Mouse (Mus musculus): Measurements from ENCODE around the gene E2f2. TPM values are rescaled to one million over a fixed set of nuclear protein-coding genes. Genes with fewer than 3 reads are reported as not detected.

The E2f2 gene
- polyA plus RNA-seq, 1 experiment from 2014 or later: 0.91 TPM

GRCm38 (mm10) chr4:136146712-136147154 lies 25.5 kb upstream of the E2f2 start:
- 20% methylated on average over 6 of the region's 6 CpGs for WGBS

DNA sequence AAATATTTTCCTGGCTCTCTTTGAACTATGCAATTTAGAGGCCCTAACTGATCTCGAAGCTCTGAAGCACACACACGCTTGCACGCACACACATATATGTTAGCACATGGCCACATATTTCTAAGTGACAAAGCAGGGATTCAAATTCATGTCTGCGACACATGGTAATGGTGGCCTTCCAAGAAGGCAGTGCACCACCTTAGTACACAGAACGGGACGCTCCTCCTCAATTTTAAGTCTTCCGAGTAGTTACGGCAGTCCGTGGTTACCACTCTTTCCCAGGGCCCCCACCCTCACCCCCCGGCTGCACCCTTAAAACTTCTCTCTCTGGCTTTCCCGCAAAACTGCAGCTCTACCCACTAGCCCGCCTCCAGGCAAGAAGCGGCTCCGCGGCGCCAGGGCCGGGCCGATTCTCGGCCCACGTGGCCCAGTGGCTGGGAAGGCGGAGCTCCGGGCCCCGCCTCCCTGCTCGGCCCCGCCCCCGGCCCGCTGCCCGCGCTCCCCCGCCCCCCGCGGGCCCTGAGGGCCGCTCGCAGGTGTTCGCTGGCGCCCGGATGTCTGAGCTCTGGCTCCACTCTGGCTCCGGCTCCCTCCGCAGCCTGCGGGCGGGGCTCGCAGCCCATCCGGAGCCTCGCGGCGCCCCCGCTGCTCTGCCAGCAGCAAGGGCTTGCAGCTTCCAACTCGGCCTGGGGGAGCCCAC lies 24.6 kb upstream of the E2f2 start:
- H3K27me3 ChIP-seq (ENCODE audit: control insufficient read depth, insufficient read depth, low read length): no peaks in the 10 kb centered on the region
- no peaks in the 10 kb centered on the region for H3K36me3 ChIP-seq (ENCODE audit: control insufficient read depth, insufficient read depth, low read length)
- under 1% methylated on average over 29 of the region's 48 CpGs for WGBS
- peak overlapping the region; percentile 56 for H3K4me2 ChIP-seq (replicated peaks; ENCODE audit: low read depth)
- TF ChIP-seq EP300 (optimal IDR thresholded peaks at IDR 0.05) (no peak), CTCF (IDR thresholded peaks at IDR 0.05; ENCODE audit: low read depth) (no peak)
- no peaks in the 10 kb centered on the region for H3K9me3 ChIP-seq (ENCODE audit: control insufficient read depth, low read length)
- H3K4me3 ChIP-seq (ENCODE audit: low read depth, low read length): peak overlapping the region; percentile 34
- peak overlapping the region; percentile 97 for H3K27ac ChIP-seq (replicated peaks)
- H3K4me1 ChIP-seq (replicated peaks; ENCODE audit: control insufficient read depth, insufficient read depth): peaks cover 10% of the 10 kb centered on the region; the same call in 1 of the 2 replicates
- DNase-seq (ENCODE audit: low spot score) (peak; percentile 93), ATAC-seq (ENCODE audit: low FRiP score, low TSS enrichment) (peak; percentile 75)
- H3K9ac ChIP-seq (ENCODE audit: low read length): peak overlapping the region; percentile 48

More at GRCm38 (mm10) chr4:136146712-136147154, 25.5 kb upstream of the E2f2 start:
- H3K9ac ChIP-seq (ENCODE audit: low read length): peak overlapping the region; percentile 35; the same call in 1 of the 2 replicates
- 0 out of 2 replicates have a peak overlapping the region, but pooled peaks have one; percentile 82 for H3K4me3 ChIP-seq (ENCODE audit: low read depth, low read length)
- peaks cover 16% of the 10 kb centered on the region for H3K4me1 ChIP-seq (replicated peaks; ENCODE audit: control insufficient read depth, insufficient read depth)
- DNase-seq (ENCODE audit: low spot score): peak; percentile 56
- peak overlapping the region; percentile 75 for H3K4me2 ChIP-seq (replicated peaks; ENCODE audit: low read depth)
- no peaks in the 10 kb centered on the region for H3K27me3 ChIP-seq (ENCODE audit: control insufficient read depth, insufficient read depth, low read length)
- no peaks in the 10 kb centered on the region for H3K9me3 ChIP-seq (ENCODE audit: control insufficient read depth, low read length)
- peak; percentile 20 for TF ChIP-seq EP300 (optimal IDR thresholded peaks at IDR 0.05)
- no peak for TF ChIP-seq CTCF (IDR thresholded peaks at IDR 0.05; ENCODE audit: low read depth)
- no peaks in the 10 kb centered on the region for H3K36me3 ChIP-seq (ENCODE audit: control insufficient read depth, insufficient read depth, low read length)
- peak overlapping the region; percentile 97 for H3K27ac ChIP-seq (replicated peaks)
- peak; percentile 17 for ATAC-seq (ENCODE audit: low FRiP score, low TSS enrichment)

DNA sequence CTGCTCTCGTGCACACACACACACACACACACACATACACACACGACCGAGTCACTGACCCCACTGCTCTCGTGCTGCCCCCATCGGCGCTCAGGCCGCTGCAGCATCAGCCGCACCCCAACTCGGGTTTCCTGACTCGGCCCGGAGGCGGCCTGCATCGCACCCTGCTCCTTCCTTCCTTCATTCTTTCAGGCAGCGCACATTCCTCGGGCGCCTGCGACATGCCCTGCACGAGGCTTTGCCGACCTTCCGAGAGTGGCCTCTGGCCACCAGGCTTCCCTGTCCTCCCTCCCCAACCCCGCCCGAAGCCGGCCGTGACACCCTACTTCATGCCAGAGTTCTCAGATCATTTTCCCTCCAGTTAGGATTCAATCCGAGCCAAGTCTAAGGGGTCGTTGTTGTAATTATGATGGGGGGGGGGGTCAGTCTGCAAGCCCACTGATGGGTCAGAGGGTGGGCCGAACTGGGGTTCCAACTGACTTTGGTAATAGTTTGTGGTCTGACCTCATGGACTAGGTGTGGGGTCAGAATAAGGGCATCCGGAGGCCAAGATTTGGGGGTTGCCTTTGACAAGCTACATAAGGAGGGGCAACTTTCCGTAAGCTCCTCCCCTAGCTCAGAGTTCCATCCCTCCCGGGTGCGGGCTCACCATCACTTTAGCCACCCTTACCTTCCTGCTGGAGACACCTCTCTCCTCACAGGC lies 23.7 kb upstream of the E2f2 start:
- H3K4me2 ChIP-seq (replicated peaks; ENCODE audit: low read depth): peak overlapping the region; percentile 56
- peak; percentile 1; the same call in 1 of the 2 replicates for ATAC-seq (ENCODE audit: low FRiP score, low TSS enrichment)
- peak; percentile 65 for DNase-seq (ENCODE audit: low spot score)
- WGBS: 9% methylated on average over 30 of the region's 31 CpGs
- no peak overlapping the region; the same call in 1 of the 2 replicates for H3K4me3 ChIP-seq (ENCODE audit: low read depth, low read length)
- no peaks in the 10 kb centered on the region for H3K27me3 ChIP-seq (ENCODE audit: control insufficient read depth, insufficient read depth, low read length)
- no peak overlapping the region; the same call in 1 of the 2 replicates for H3K9ac ChIP-seq (ENCODE audit: low read length)
- peak overlapping the region; percentile 97 for H3K27ac ChIP-seq (replicated peaks)
- no peaks in the 10 kb centered on the region for H3K36me3 ChIP-seq (ENCODE audit: control insufficient read depth, insufficient read depth, low read length)
- TF ChIP-seq EP300 (optimal IDR thresholded peaks at IDR 0.05) (no peak), CTCF (IDR thresholded peaks at IDR 0.05; ENCODE audit: low read depth) (peak; percentile 36; the same call in 1 of the 2 replicates)
- H3K9me3 ChIP-seq (ENCODE audit: control insufficient read depth, low read length): no peaks in the 10 kb centered on the region
- peaks cover 7% of the 10 kb centered on the region; the same call in 1 of the 2 replicates for H3K4me1 ChIP-seq (replicated peaks; ENCODE audit: control insufficient read depth, insufficient read depth)

- DNase-seq (ENCODE audit: low spot score): no peak
- no peaks in the 10 kb centered on the region for H3K9me3 ChIP-seq (ENCODE audit: control insufficient read depth, low read length)
- peak overlapping the region; percentile 97 for H3K27ac ChIP-seq (replicated peaks)
- no peak for TF ChIP-seq EP300 (optimal IDR thresholded peaks at IDR 0.05)
- TF ChIP-seq CTCF (IDR thresholded peaks at IDR 0.05; ENCODE audit: low read depth): no peak
- no peaks in the 10 kb centered on the region for H3K36me3 ChIP-seq (ENCODE audit: control insufficient read depth, insufficient read depth, low read length)
- no peak for ATAC-seq (ENCODE audit: low FRiP score, low TSS enrichment)
- H3K4me2 ChIP-seq (replicated peaks; ENCODE audit: low read depth): no peak overlapping the region
- 84% methylated on average over 2 of the region's 2 CpGs for WGBS
- no peak overlapping the region for H3K4me3 ChIP-seq (ENCODE audit: low read depth, low read length)
- H3K9ac ChIP-seq (ENCODE audit: low read length): no peak overlapping the region
- peaks cover 7% of the 10 kb centered on the region; the same call in 1 of the 2 replicates for H3K4me1 ChIP-seq (replicated peaks; ENCODE audit: control insufficient read depth, insufficient read depth)
- no peaks in the 10 kb centered on the region for H3K27me3 ChIP-seq (ENCODE audit: control insufficient read depth, insufficient read depth, low read length)
Observed at GRCm38 (mm10) chr4:136149045-136149379, 23.2 kb upstream of the E2f2 start.

DNA sequence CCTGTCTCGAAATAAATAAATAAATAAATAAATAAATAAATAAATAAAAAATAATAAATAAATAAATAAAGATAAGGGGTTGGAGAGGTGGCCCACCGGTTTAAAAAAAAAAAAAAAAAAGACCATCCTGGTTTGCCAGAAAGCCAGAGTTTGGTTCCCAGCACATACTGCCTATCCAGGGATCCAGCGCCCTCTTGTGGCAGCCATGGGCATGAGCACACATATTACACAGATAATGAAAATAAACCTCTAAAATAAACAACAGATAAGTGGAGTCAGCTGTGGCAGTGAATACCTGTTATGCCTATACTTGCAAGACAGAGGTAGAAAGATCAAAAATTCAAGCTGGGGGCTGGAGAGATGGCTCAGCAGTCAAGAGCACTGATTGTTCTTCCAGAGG lies 22.5 kb upstream of the E2f2 start:
- Histone ChIP-seq H3K36me3 (ENCODE audit: control insufficient read depth, insufficient read depth, low read length) (no peaks in the 10 kb centered on the region), H3K9me3 (ENCODE audit: control insufficient read depth, low read length) (no peaks in the 10 kb centered on the region), H3K9ac (ENCODE audit: low read length) (no peak overlapping the region), H3K27me3 (ENCODE audit: control insufficient read depth, insufficient read depth, low read length) (no peaks in the 10 kb centered on the region), H3K4me1 (replicated peaks; ENCODE audit: control insufficient read depth, insufficient read depth) (peaks cover 7% of the 10 kb centered on the region; the same call in 1 of the 2 replicates), H3K4me3 (ENCODE audit: low read depth, low read length) (no peak overlapping the region), H3K27ac (replicated peaks) (no peak overlapping the region), H3K4me2 (replicated peaks; ENCODE audit: low read depth) (no peak overlapping the region)
- no peak for ATAC-seq (ENCODE audit: low FRiP score, low TSS enrichment)
- WGBS: 42% methylated on average over 3 of the region's 3 CpGs
- peak; percentile 74 for DNase-seq (ENCODE audit: low spot score)
- TF ChIP-seq EP300 (optimal IDR thresholded peaks at IDR 0.05) (no peak), CTCF (IDR thresholded peaks at IDR 0.05; ENCODE audit: low read depth) (peak; percentile 83)
